Mouse (Mus musculus) embryonic facial prominence, embryonic 15.5 days (tissue): ENCODE measurements at regions not wholly inside any gene's neighbourhood (a gene's known extent, or its start where the extent isn't known, plus 50 kb on each side); places are given as distances from the start of the nearest gene placed in this dataset.

ENCODE experiments used
- ATAC-seq: fragments of 200-750 bp; cut with Nextera tagmentation; 2 replicates; pipeline ENCODE4 v1.8.0; 2017; ENCODE audit warnings: low read depth, moderate TSS enrichment; ENCODE audit not compliant: insufficient number of reproducible peaks, low FRiP score, low TSS enrichment
- H3K27ac ChIP-seq: fragments of 300-500 bp; sonication (generic); replicated peaks from 2 replicates; pipeline ENCODE4 v1.5.1; 2015; ENCODE audit warnings: mild to moderate bottlenecking, inconsistent platforms
- H3K27me3 ChIP-seq: fragments of 300-500 bp; sonication (generic); 2 replicates; pipeline ENCODE4 v1.6.1; 2015; ENCODE audit warnings: inconsistent platforms
- H3K36me3 ChIP-seq: fragments of 300-500 bp; sonication (generic); 2 replicates; pipeline ENCODE4 v1.6.1; 2015; ENCODE audit warnings: mild to moderate bottlenecking, inconsistent platforms
- H3K4me1 ChIP-seq: fragments of 300-500 bp; sonication (generic); 2 replicates; pipeline ENCODE4 v1.6.1; 2015; ENCODE audit warnings: inconsistent platforms
- H3K4me2 ChIP-seq: fragments of 300-500 bp; sonication (generic); replicated peaks from 2 replicates; pipeline ENCODE4 v1.6.1; 2015; ENCODE audit warnings: mild to moderate bottlenecking, inconsistent platforms
- H3K4me3 ChIP-seq: fragments of 300-500 bp; sonication (generic); replicated peaks from 2 replicates; pipeline ENCODE4 v1.5.1; 2015; ENCODE audit warnings: mild to moderate bottlenecking, inconsistent platforms
- H3K9ac ChIP-seq: fragments of 300-500 bp; sonication (generic); 2 replicates; pipeline ENCODE4 v1.6.1; 2015; ENCODE audit warnings: inconsistent platforms
- H3K9me3 ChIP-seq: fragments of 300-500 bp; sonication (generic); replicated peaks from 2 replicates; pipeline ENCODE4 v1.6.1; 2016; ENCODE audit warnings: inconsistent platforms
- WGBS: fragments of 180-500 bp; shearing (Covaris S2); methylation state at CpG from one replicate; pipeline ENCODE4 v1.1.7; 2015; 5-methylcytosine and 5-hydroxymethylcytosine counted together

DNA sequence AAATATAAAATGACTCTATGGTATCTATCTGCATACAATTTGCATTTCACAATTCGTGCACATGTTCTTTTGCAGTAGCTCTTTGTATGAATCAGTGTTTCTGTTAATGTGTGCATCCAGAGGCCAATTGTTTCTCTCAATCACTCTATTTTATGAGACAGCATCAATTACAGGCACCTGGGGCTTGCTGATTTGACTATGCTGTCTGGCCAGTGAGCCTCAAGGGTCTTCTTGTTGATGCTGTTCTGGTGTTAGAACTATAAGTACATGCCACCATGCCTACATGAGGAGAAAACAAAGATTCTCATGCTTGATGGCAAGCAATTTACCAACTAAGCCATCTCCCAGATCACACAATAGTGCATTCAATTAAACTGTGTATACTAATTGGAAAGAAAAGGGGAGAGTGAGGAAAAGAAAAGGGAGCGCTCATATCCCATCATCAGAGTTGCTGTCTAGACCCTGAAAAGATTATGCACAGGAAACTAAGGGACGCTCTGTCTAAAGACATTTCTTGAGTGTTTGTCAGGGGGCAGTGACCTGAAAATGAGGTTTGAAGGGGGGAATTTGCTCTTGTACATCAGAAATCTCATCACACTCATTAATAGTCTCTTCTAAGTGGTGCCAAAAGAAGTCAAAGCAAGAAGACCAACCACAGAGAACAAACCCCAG lies 772.6 kb downstream of the D3Ertd751e start:
- no peak overlapping the region for H3K4me2 ChIP-seq
- H3K36me3 ChIP-seq: no peaks in the 10 kb centered on the region
- no peak overlapping the region for H3K4me3 ChIP-seq
- 85% methylated on average over 3 of the region's 3 CpGs for WGBS
- H3K27me3 ChIP-seq: no peaks in the 10 kb centered on the region
- no peaks in the 10 kb centered on the region for H3K9me3 ChIP-seq
- H3K9ac ChIP-seq: no peak overlapping the region
- H3K27ac ChIP-seq: no peak overlapping the region
- no peak for ATAC-seq
- H3K4me1 ChIP-seq: no peaks in the 10 kb centered on the region

DNA sequence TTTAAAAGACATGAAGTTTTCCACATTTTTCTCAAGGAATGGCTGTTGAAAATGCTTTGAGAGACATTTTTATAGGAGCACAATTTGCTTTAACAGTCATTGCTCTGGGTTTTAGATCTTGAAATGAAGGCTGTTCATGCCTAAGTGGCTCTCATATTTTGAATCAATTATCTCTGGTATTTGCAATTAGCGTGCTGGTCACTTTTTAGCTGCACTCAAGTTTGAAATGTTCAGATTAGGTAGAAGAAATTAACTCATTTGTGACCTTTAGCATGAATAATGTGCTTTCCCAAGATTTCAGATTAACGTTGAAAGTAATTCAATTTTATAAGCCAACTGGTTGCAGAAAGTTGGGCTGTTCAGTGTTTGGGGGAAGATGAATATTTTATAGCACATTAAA lies 773.9 kb downstream of the D3Ertd751e start:
- Histone ChIP-seq H3K4me2 (no peak overlapping the region), H3K27me3 (no peaks in the 10 kb centered on the region), H3K27ac (no peak overlapping the region), H3K9ac (no peak overlapping the region), H3K36me3 (no peaks in the 10 kb centered on the region), H3K4me3 (no peak overlapping the region), H3K4me1 (no peaks in the 10 kb centered on the region), H3K9me3 (no peaks in the 10 kb centered on the region)
- ATAC-seq: no peak
- WGBS: 64% methylated on average over 2 of the region's 2 CpGs

- Histone ChIP-seq H3K4me3 (no peak overlapping the region), H3K36me3 (no peaks in the 10 kb centered on the region), H3K9ac (no peak overlapping the region), H3K27me3 (no peaks in the 10 kb centered on the region), H3K4me2 (peak overlapping the region; percentile 8; the same call in 1 of the 2 replicates), H3K27ac (no peak overlapping the region), H3K4me1 (no peaks in the 10 kb centered on the region), H3K9me3 (no peaks in the 10 kb centered on the region)
- 25% methylated on average over 4 of the region's 4 CpGs for WGBS
- no peak for ATAC-seq
Measured at GRCm38 (mm10) chr3:42531397-42531796, 789.0 kb downstream of the D3Ertd751e start.

- no peak for ATAC-seq
- Histone ChIP-seq H3K4me2 (no peak overlapping the region), H3K9ac (no peak overlapping the region), H3K9me3 (no peaks in the 10 kb centered on the region), H3K36me3 (no peaks in the 10 kb centered on the region), H3K27me3 (no peaks in the 10 kb centered on the region), H3K4me1 (no peaks in the 10 kb centered on the region), H3K4me3 (no peak overlapping the region), H3K27ac (no peak overlapping the region)
- 65% methylated on average over 1 of the region's 1 CpGs for WGBS
Measured at GRCm38 (mm10) chr3:42566731-42567130, 824.3 kb downstream of the D3Ertd751e start.

GRCm38 (mm10) chr3:42570364-42571024 lies 828.1 kb downstream of the D3Ertd751e start:
- 55% methylated on average over 3 of the region's 3 CpGs for WGBS
- no peaks in the 10 kb centered on the region for H3K9me3 ChIP-seq
- no peaks in the 10 kb centered on the region for H3K36me3 ChIP-seq
- no peak overlapping the region for H3K27ac ChIP-seq
- H3K4me1 ChIP-seq: no peaks in the 10 kb centered on the region
- H3K27me3 ChIP-seq: no peaks in the 10 kb centered on the region
- no peak overlapping the region for H3K4me3 ChIP-seq
- no peak for ATAC-seq
- no peak overlapping the region for H3K4me2 ChIP-seq
- no peak overlapping the region for H3K9ac ChIP-seq

- H3K36me3 ChIP-seq: no peaks in the 10 kb centered on the region
- H3K9ac ChIP-seq: no peak overlapping the region
- WGBS: 16% methylated on average over 3 of the region's 3 CpGs
- no peaks in the 10 kb centered on the region for H3K4me1 ChIP-seq
- H3K9me3 ChIP-seq: no peaks in the 10 kb centered on the region
- ATAC-seq: no peak
- no peaks in the 10 kb centered on the region for H3K27me3 ChIP-seq
- no peak overlapping the region for H3K27ac ChIP-seq
- H3K4me2 ChIP-seq: no peak overlapping the region
- no peak overlapping the region for H3K4me3 ChIP-seq
Measured at GRCm38 (mm10) chr3:42571877-42572459, 829.6 kb downstream of the D3Ertd751e start.

DNA sequence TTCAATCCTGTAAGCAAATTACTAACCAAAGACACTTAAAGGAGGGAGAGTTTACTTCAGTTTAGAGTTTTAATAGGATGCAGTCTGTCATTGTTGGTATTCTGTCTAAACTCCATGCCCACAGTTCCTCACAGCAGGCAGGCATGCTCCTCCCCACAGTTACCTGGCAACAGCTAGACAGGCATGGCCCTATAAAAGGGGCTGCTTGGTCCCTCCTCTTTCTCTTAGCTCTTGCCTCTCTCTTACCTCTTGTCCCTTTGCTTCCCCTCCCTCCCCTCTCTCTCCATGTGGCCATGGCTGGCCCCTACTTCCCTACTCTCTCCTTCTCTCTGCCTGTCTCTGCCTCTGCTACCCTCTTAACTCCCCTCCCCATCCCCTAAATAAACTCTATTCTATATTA lies 830.7 kb downstream of the D3Ertd751e start:
- ATAC-seq: no peak
- H3K9ac ChIP-seq: no peak overlapping the region
- no peak overlapping the region for H3K4me3 ChIP-seq
- no peak overlapping the region for H3K27ac ChIP-seq
- H3K27me3 ChIP-seq: no peaks in the 10 kb centered on the region
- H3K9me3 ChIP-seq: no peaks in the 10 kb centered on the region
- H3K36me3 ChIP-seq: no peaks in the 10 kb centered on the region
- H3K4me2 ChIP-seq: no peak overlapping the region
- H3K4me1 ChIP-seq: no peaks in the 10 kb centered on the region

DNA sequence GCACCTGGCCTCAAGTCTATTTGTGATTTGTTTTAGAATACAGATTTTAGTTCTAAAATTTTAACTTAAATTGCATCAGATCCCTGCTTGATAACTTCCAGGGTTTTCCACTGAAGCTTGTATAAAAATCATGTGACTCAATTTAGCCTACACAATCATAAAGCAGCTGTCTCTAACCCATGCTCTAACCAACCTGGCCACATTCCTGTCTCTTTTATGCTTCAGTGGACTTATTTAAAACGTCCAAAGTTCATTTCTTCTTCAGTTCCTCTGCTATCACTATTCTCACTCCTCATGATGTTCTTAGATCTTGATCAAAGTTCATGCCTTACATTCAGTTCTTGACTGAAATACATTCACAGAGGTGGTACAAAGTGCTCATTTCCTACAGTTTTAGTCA lies 839.9 kb downstream of the D3Ertd751e start:
- WGBS: 13% methylated on average over 1 of the region's 1 CpGs

GRCm38 (mm10) chr3:42587296-42587932 lies 845.0 kb downstream of the D3Ertd751e start:
- H3K27ac ChIP-seq: no peak overlapping the region
- no peaks in the 10 kb centered on the region for H3K9me3 ChIP-seq
- no peak overlapping the region for H3K4me2 ChIP-seq
- H3K36me3 ChIP-seq: no peaks in the 10 kb centered on the region
- 55% methylated on average over 6 of the region's 6 CpGs for WGBS
- H3K4me3 ChIP-seq: no peak overlapping the region
- H3K4me1 ChIP-seq: no peaks in the 10 kb centered on the region
- ATAC-seq: no peak
- H3K9ac ChIP-seq: no peak overlapping the region
- no peaks in the 10 kb centered on the region for H3K27me3 ChIP-seq

More for the DNA sequence above, 839.9 kb downstream of the D3Ertd751e start:
- ATAC-seq: no peak
- Histone ChIP-seq H3K9me3 (no peaks in the 10 kb centered on the region), H3K4me2 (no peak overlapping the region), H3K36me3 (no peaks in the 10 kb centered on the region), H3K4me3 (no peak overlapping the region), H3K9ac (no peak overlapping the region), H3K27me3 (no peaks in the 10 kb centered on the region), H3K4me1 (no peaks in the 10 kb centered on the region), H3K27ac (no peak overlapping the region)

DNA sequence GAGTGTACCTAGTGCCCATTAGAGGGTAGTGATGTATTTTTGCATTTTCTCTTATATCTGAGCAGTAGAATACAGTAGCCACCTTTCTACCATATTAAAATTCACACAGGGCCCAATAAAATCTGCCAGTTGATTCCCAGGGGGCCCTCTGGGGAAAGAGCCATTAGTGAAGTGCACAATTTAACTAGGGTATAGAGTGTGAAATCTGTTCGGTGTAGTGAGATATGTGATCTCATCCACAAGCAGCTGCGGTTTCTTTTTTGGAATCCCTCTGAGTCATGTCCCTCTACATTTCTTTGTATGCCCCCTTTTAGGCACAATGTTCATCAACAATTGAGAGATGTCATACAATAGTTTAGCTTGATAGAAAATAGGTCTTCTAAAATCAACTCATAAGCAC lies 847.1 kb downstream of the D3Ertd751e start:
- no peak overlapping the region for H3K4me3 ChIP-seq
- ATAC-seq: no peak
- H3K4me2 ChIP-seq: no peak overlapping the region
- no peak overlapping the region for H3K27ac ChIP-seq
- no peaks in the 10 kb centered on the region for H3K4me1 ChIP-seq
- WGBS: 70% methylated on average over 2 of the region's 2 CpGs
- H3K27me3 ChIP-seq: no peaks in the 10 kb centered on the region
- H3K9me3 ChIP-seq: no peaks in the 10 kb centered on the region
- no peaks in the 10 kb centered on the region for H3K36me3 ChIP-seq
- H3K9ac ChIP-seq: no peak overlapping the region

DNA sequence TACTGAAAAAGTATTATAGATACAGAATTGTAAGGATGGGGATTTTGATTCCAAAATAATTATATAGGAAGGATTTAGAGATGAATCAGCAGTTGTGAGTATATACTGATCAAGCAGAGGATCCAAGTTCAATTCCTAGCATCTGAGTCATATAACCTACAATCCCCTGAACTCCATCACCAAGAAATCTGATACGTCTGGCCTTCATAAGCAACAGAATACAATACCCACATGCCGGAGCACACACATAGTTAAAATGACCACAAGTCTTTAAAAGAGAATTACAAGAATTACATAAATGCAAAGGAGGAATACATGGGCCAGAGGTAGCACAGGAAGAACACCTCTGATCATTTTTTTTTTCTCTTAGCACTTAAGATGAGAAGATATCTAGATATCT lies 847.7 kb downstream of the D3Ertd751e start:
- no peaks in the 10 kb centered on the region for H3K4me1 ChIP-seq
- H3K9me3 ChIP-seq: no peaks in the 10 kb centered on the region
- no peak overlapping the region for H3K4me3 ChIP-seq
- WGBS: 70% methylated on average over 2 of the region's 2 CpGs
- no peaks in the 10 kb centered on the region for H3K36me3 ChIP-seq
- no peak overlapping the region for H3K4me2 ChIP-seq
- H3K27me3 ChIP-seq: no peaks in the 10 kb centered on the region
- H3K9ac ChIP-seq: no peak overlapping the region
- ATAC-seq: no peak
- H3K27ac ChIP-seq: no peak overlapping the region
